Mouse (Mus musculus): ENCODE measurements around the gene Gclc. TPM values are rescaled to one million over a fixed set of nuclear protein-coding genes. Genes with fewer than 3 reads are reported as not detected.

Gene Gclc
- polyA plus RNA-seq, 1 experiment from 2014 or later = 12.6 TPM

- no peaks in the 10 kb centered on the region for H3K4me1 ChIP-seq
- H3K36me3 ChIP-seq = no peaks in the 10 kb centered on the region
- H3K27me3 ChIP-seq (ENCODE audit: low read depth, poor library complexity, severe bottlenecking) = no peaks in the 10 kb centered on the region
- no peak for DNase-seq (ENCODE audit: low spot score)
- 72% methylated on average over 7 of the region's 7 CpGs for WGBS
- H3K4me3 ChIP-seq = no peak overlapping the region
- H3K9me3 ChIP-seq (replicated peaks) = no peaks in the 10 kb centered on the region
- no peak overlapping the region for H3K27ac ChIP-seq
Measured at GRCm38 (mm10) chr9:77818858-77819257, 64.5 kb downstream of the Gclc start.

- 79% methylated on average over 2 of the region's 2 CpGs for WGBS
- Histone ChIP-seq H3K9me3 (replicated peaks) (no peaks in the 10 kb centered on the region), H3K4me1 (no peaks in the 10 kb centered on the region), H3K27ac (no peak overlapping the region), H3K27me3 (ENCODE audit: low read depth, poor library complexity, severe bottlenecking) (no peaks in the 10 kb centered on the region), H3K36me3 (no peaks in the 10 kb centered on the region), H3K4me3 (no peak overlapping the region)
- DNase-seq (ENCODE audit: low spot score) = no peak
Measured at GRCm38 (mm10) chr9:77819318-77819717, 65.0 kb downstream of the Gclc start.

GRCm38 (mm10) chr9:77820836-77821235, 66.5 kb downstream of the Gclc start:
- H3K36me3 ChIP-seq = no peaks in the 10 kb centered on the region
- peaks cover 9% of the 10 kb centered on the region for H3K4me1 ChIP-seq
- WGBS = 74% methylated on average over 4 of the region's 4 CpGs
- H3K27me3 ChIP-seq (ENCODE audit: low read depth, poor library complexity, severe bottlenecking) = no peaks in the 10 kb centered on the region
- H3K4me3 ChIP-seq = no peak overlapping the region
- no peaks in the 10 kb centered on the region for H3K9me3 ChIP-seq (replicated peaks)
- no peak overlapping the region for H3K27ac ChIP-seq
- DNase-seq (ENCODE audit: low spot score) = no peak

GRCm38 (mm10) chr9:77825380-77825961, 71.1 kb downstream of the Gclc start:
- Histone ChIP-seq H3K4me3 (peak overlapping the region; percentile 17; the same call in 1 of the 2 replicates), H3K27me3 (ENCODE audit: low read depth, poor library complexity, severe bottlenecking) (no peaks in the 10 kb centered on the region), H3K27ac (peak overlapping the region; percentile 72; the same call in 1 of the 2 replicates), H3K36me3 (no peaks in the 10 kb centered on the region), H3K4me1 (peaks cover 25% of the 10 kb centered on the region), H3K9me3 (replicated peaks) (no peaks in the 10 kb centered on the region)
- 11% methylated on average over 7 of the region's 7 CpGs for WGBS
- peak; percentile 77 for DNase-seq (ENCODE audit: low spot score)

GRCm38 (mm10) chr9:77826237-77826636, 71.9 kb downstream of the Gclc start:
- no peak for DNase-seq (ENCODE audit: low spot score)
- Histone ChIP-seq H3K4me1 (peaks cover 25% of the 10 kb centered on the region), H3K4me3 (no peak overlapping the region), H3K9me3 (replicated peaks) (no peaks in the 10 kb centered on the region), H3K27ac (peak overlapping the region; percentile 42; the same call in 1 of the 2 replicates), H3K36me3 (no peaks in the 10 kb centered on the region), H3K27me3 (ENCODE audit: low read depth, poor library complexity, severe bottlenecking) (no peaks in the 10 kb centered on the region)
- 38% methylated on average over 4 of the region's 4 CpGs for WGBS

- Histone ChIP-seq H3K27me3 (ENCODE audit: low read depth, poor library complexity, severe bottlenecking) (no peaks in the 10 kb centered on the region), H3K4me1 (peaks cover 25% of the 10 kb centered on the region), H3K9me3 (replicated peaks) (no peaks in the 10 kb centered on the region), H3K27ac (no peak overlapping the region), H3K36me3 (no peaks in the 10 kb centered on the region), H3K4me3 (no peak overlapping the region)
- 71% methylated on average over 7 of the region's 7 CpGs for WGBS
- DNase-seq (ENCODE audit: low spot score) = no peak
Measured at GRCm38 (mm10) chr9:77828531-77828965, 74.2 kb downstream of the Gclc start.

GRCm38 (mm10) chr9:77834259-77834993, 80.1 kb downstream of the Gclc start:
- no peak for DNase-seq (ENCODE audit: low spot score)
- H3K4me1 ChIP-seq = no peaks in the 10 kb centered on the region
- no peak overlapping the region for H3K27ac ChIP-seq
- H3K27me3 ChIP-seq (ENCODE audit: low read depth, poor library complexity, severe bottlenecking) = no peaks in the 10 kb centered on the region
- 78% methylated on average over 9 of the region's 9 CpGs for WGBS
- H3K36me3 ChIP-seq = no peaks in the 10 kb centered on the region
- H3K4me3 ChIP-seq = no peak overlapping the region
- H3K9me3 ChIP-seq (replicated peaks) = no peaks in the 10 kb centered on the region

GRCm38 (mm10) chr9:77835122-77835521, 80.8 kb downstream of the Gclc start:
- Histone ChIP-seq H3K4me1 (no peaks in the 10 kb centered on the region), H3K27ac (no peak overlapping the region), H3K27me3 (ENCODE audit: low read depth, poor library complexity, severe bottlenecking) (no peaks in the 10 kb centered on the region), H3K4me3 (no peak overlapping the region), H3K9me3 (replicated peaks) (no peaks in the 10 kb centered on the region), H3K36me3 (no peaks in the 10 kb centered on the region)
- WGBS = 94% methylated on average over 6 of the region's 6 CpGs
- no peak for DNase-seq (ENCODE audit: low spot score)

GRCm38 (mm10) chr9:77835756-77836155, 81.4 kb downstream of the Gclc start:
- no peak for DNase-seq (ENCODE audit: low spot score)
- H3K27me3 ChIP-seq (ENCODE audit: low read depth, poor library complexity, severe bottlenecking) = no peaks in the 10 kb centered on the region
- no peaks in the 10 kb centered on the region for H3K9me3 ChIP-seq (replicated peaks)
- H3K4me3 ChIP-seq = no peak overlapping the region
- H3K36me3 ChIP-seq = no peaks in the 10 kb centered on the region
- no peak overlapping the region for H3K27ac ChIP-seq
- H3K4me1 ChIP-seq = no peaks in the 10 kb centered on the region
- 89% methylated on average over 1 of the region's 1 CpGs for WGBS

GRCm38 (mm10) chr9:77838586-77838985, 84.3 kb downstream of the Gclc start:
- H3K4me1 ChIP-seq = no peaks in the 10 kb centered on the region
- WGBS = 76% methylated on average over 5 of the region's 5 CpGs
- peak; percentile 24 for DNase-seq (ENCODE audit: low spot score)

More at GRCm38 (mm10) chr9:77838586-77838985, 84.3 kb downstream of the Gclc start:
- no peaks in the 10 kb centered on the region for H3K27me3 ChIP-seq (ENCODE audit: low read depth, poor library complexity, severe bottlenecking)
- H3K4me3 ChIP-seq = no peak overlapping the region
- no peaks in the 10 kb centered on the region for H3K36me3 ChIP-seq
- no peaks in the 10 kb centered on the region for H3K9me3 ChIP-seq (replicated peaks)
- no peak overlapping the region for H3K27ac ChIP-seq

Other genes starting within 250 kb of the Gclc start
- 4.9 and 5.4 TPM in 2 replicates for gene Lrrc1, start 209.7 kb upstream of the Gclc start, polyA plus RNA-seq (2016; fragmentation: Nextera tagmentation; extraction: Ambion mirVana)
- 0.16 and 0.61 TPM in 2 replicates for gene Klhl31, start 118.0 kb upstream of the Gclc start, polyA plus RNA-seq (2016; fragmentation: Nextera tagmentation; extraction: Ambion mirVana)
- 91.1 and 92.8 TPM in 2 replicates for gene Elovl5, start 162.8 kb downstream of the Gclc start, polyA plus RNA-seq (2016; fragmentation: Nextera tagmentation; extraction: Ambion mirVana)

Measured in limb, embryonic 10.5 days (tissue).